Mouse (Mus musculus): ENCODE measurements around the gene Lingo2. TPM values are rescaled to one million over a fixed set of nuclear protein-coding genes. Genes with fewer than 3 reads are reported as not detected.
"Not testable (repeated sequence)": the region's sequence is repeated elsewhere in the genome, so short reads cannot be mapped to it uniquely, and the experiment has no call there.

The Lingo2 gene
- polyA plus RNA-seq, 1 experiment from 2014 or later = 2.1 TPM

DNA sequence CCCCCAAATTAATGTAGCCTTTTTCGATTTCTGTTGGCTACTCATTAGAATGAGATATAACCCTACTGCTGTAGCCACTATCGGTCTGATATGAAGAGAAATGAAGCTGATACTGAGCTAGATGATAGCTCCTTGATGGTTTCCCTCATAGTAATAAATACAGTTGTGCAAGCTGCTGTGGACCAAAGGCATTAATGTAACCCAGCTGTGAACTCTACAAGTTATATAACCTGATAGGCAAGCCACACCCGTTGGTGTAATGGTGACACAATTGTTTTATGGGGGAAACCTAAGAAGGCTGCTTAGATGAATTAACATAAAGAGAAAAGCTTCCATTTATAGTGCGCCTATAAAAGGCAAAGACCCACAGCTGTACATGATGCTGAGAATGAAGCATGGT lies 856.1 kb downstream of the Lingo2 start:
- no peaks in the 10 kb centered on the region for H3K36me3 ChIP-seq (ENCODE audit: control insufficient read depth, insufficient read depth, low read length)
- WGBS = 87% methylated on average over 4 of the region's 4 CpGs
- DNase-seq (ENCODE audit: low spot score) (no peak), ATAC-seq (ENCODE audit: low FRiP score) (no peak)
- H3K4me1 ChIP-seq (replicated peaks; ENCODE audit: control insufficient read depth, insufficient read depth, low read length) = no peaks in the 10 kb centered on the region
- H3K9me3 ChIP-seq (ENCODE audit: control insufficient read depth, low read length) = no peaks in the 10 kb centered on the region
- no peak overlapping the region for H3K4me2 ChIP-seq (replicated peaks; ENCODE audit: low read depth, low read length)
- no peak overlapping the region for H3K4me3 ChIP-seq (ENCODE audit: low read depth, low read length)
- H3K27ac ChIP-seq (ENCODE audit: low read depth, low read length) = no peak overlapping the region
- H3K27me3 ChIP-seq (ENCODE audit: control insufficient read depth, insufficient read depth, low read length) = no peaks in the 10 kb centered on the region
- no peak overlapping the region for H3K9ac ChIP-seq (ENCODE audit: low read depth, low read length)

DNA sequence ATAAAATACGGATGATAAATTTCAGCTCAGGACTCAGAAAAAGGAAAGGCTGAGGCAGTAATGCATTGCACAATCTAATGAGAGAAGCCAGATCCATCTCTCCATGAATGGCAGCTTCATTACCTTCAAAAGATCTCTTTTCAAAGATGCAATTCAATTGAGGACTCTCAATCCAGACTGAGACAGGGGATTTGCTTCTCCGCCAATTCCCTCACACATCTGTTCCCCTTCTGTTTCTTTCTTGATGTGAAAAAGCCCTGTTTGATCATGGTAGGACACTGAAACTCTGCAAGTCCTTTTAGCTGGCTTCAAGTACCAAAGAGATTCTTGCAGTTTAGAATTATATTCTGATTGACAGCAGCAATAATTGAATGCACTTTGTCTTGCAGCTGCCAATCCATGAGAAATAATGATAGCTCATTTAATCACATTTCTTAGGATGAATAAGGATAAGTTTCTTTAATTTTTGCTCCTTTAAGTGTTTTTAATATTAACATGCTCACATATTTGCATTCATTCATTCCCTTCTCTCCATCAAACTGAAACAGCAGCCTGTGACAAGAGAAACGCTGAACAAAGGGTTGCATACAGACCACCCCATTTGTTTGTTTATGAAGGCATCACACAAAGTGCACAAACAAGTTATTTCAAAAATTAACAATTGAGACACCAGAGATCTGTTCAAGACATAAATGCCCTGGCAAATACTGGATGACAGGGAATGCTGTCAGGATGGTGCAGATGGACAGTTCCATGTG lies 870.3 kb downstream of the Lingo2 start:
- ATAC-seq (ENCODE audit: low FRiP score) (no peak), DNase-seq (ENCODE audit: low spot score) (no peak)
- H3K9ac ChIP-seq (ENCODE audit: low read depth, low read length) = no peak overlapping the region
- H3K4me1 ChIP-seq (replicated peaks; ENCODE audit: control insufficient read depth, insufficient read depth, low read length) = no peaks in the 10 kb centered on the region
- WGBS = 77% methylated on average over 3 of the region's 3 CpGs
- no peak overlapping the region for H3K4me2 ChIP-seq (replicated peaks; ENCODE audit: low read depth, low read length)
- H3K9me3 ChIP-seq (ENCODE audit: control insufficient read depth, low read length) = no peaks in the 10 kb centered on the region
- H3K4me3 ChIP-seq (ENCODE audit: low read depth, low read length) = no peak overlapping the region
- H3K27me3 ChIP-seq (ENCODE audit: control insufficient read depth, insufficient read depth, low read length) = no peaks in the 10 kb centered on the region
- no peak overlapping the region for H3K27ac ChIP-seq (ENCODE audit: low read depth, low read length)
- H3K36me3 ChIP-seq (ENCODE audit: control insufficient read depth, insufficient read depth, low read length) = no peaks in the 10 kb centered on the region

DNA sequence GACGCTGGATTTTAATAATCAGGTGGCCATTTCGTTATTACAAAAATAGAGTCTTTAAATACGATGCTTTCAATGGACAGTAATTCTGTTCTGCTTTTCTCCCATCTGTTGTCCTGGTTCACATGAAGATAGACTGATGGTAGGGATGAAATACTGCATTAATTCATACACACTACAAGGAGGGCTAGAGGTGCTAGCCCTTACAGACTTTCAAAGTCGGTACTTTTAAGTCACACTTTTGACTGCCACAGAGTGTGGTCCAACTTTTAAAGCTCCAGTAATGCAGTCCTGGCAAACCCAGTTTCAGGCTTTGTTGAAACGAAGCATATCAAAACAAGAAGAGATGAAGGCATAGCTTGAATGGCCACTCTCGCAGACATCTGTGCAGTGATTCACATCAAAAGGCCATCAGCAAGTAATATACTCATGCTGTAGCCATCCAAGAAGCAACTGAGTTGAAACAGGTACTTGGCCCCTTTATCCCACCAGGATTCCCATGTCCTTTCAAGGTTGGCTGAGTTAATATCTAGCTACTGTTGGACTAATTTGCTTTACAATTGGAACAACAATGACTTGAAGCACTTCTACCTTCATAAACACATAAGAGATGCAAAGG lies 872.5 kb downstream of the Lingo2 start:
- DNase-seq (ENCODE audit: low spot score) = no peak
- Histone ChIP-seq H3K9ac (ENCODE audit: low read depth, low read length) (no peak overlapping the region), H3K27me3 (ENCODE audit: control insufficient read depth, insufficient read depth, low read length) (no peaks in the 10 kb centered on the region), H3K36me3 (ENCODE audit: control insufficient read depth, insufficient read depth, low read length) (no peaks in the 10 kb centered on the region), H3K4me1 (replicated peaks; ENCODE audit: control insufficient read depth, insufficient read depth, low read length) (no peaks in the 10 kb centered on the region), H3K4me3 (ENCODE audit: low read depth, low read length) (no peak overlapping the region), H3K9me3 (ENCODE audit: control insufficient read depth, low read length) (no peaks in the 10 kb centered on the region), H3K4me2 (replicated peaks; ENCODE audit: low read depth, low read length) (no peak overlapping the region), H3K27ac (ENCODE audit: low read depth, low read length) (no peak overlapping the region)
- no peak for ATAC-seq (ENCODE audit: low FRiP score)
- WGBS = 87% methylated on average over 6 of the region's 6 CpGs

DNA sequence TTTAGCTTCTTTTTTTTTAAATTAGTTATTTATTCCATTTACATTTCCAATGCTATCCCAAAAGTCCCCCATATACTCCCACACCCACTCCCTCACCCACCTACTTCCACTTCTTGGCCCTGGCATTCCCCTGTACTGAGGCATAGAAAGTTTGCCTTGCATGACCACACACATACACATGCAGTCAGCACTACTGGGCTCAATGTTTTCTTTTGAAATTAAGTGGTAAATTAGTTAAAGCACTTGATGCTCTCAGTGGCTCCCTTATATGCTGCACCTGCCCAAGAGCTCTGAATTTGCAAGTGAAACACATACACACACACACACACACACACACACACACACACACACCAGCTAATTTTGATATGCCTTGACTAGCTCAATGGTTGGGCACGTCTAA lies 886.8 kb downstream of the Lingo2 start:
- not testable (repeated sequence) for H3K9me3 ChIP-seq (ENCODE audit: control insufficient read depth, low read length); H3K36me3 ChIP-seq (ENCODE audit: control insufficient read depth, insufficient read depth, low read length); ATAC-seq (ENCODE audit: low FRiP score); H3K27me3 ChIP-seq (ENCODE audit: control insufficient read depth, insufficient read depth, low read length); H3K27ac ChIP-seq (ENCODE audit: low read depth, low read length); H3K4me1 ChIP-seq (replicated peaks; ENCODE audit: control insufficient read depth, insufficient read depth, low read length); DNase-seq (ENCODE audit: low spot score); H3K4me3 ChIP-seq (ENCODE audit: low read depth, low read length); H3K9ac ChIP-seq (ENCODE audit: low read depth, low read length); H3K4me2 ChIP-seq (replicated peaks; ENCODE audit: low read depth, low read length)
- 74% methylated on average over 1 of the region's 1 CpGs for WGBS

DNA sequence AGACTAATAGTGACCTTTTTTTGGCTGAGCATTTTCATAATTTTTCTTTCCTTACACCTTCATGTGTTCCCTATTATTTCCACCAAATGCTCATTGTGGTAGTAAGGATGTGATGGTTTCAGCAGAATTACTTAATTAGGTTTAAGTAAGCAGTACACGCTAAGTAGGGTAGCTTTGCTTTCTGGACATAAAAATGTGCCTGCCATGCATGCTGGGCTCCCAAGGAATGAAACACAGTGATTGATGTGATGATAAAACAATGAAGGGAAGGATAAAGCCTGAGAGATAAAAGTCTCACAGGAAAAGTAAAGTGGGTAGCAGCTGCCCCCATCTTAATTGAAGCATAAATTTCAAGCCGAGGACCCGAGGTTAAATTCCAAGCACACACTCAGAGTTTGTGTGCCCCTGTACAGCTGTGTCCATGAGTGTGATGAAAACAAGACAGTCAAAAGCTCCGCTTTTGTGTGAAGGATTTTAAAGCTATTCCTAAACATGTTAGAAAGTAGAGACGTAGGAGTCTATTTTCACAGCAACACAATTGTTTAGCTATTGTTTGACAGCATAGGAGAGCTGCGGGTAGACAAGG lies 898.7 kb downstream of the Lingo2 start:
- Histone ChIP-seq H3K9ac (ENCODE audit: low read depth, low read length) (no peak overlapping the region), H3K4me3 (ENCODE audit: low read depth, low read length) (no peak overlapping the region), H3K27ac (ENCODE audit: low read depth, low read length) (no peak overlapping the region), H3K4me2 (replicated peaks; ENCODE audit: low read depth, low read length) (no peak overlapping the region), H3K4me1 (replicated peaks; ENCODE audit: control insufficient read depth, insufficient read depth, low read length) (no peaks in the 10 kb centered on the region), H3K36me3 (ENCODE audit: control insufficient read depth, insufficient read depth, low read length) (no peaks in the 10 kb centered on the region), H3K27me3 (ENCODE audit: control insufficient read depth, insufficient read depth, low read length) (no peaks in the 10 kb centered on the region), H3K9me3 (ENCODE audit: control insufficient read depth, low read length) (no peaks in the 10 kb centered on the region)
- peak; percentile 1 for DNase-seq (ENCODE audit: low spot score)
- peak; percentile 63 for ATAC-seq (ENCODE audit: low FRiP score)
- whole genome bisulfite sequencing = 69% methylated on average over 6 of the region's 6 CpGs

DNA sequence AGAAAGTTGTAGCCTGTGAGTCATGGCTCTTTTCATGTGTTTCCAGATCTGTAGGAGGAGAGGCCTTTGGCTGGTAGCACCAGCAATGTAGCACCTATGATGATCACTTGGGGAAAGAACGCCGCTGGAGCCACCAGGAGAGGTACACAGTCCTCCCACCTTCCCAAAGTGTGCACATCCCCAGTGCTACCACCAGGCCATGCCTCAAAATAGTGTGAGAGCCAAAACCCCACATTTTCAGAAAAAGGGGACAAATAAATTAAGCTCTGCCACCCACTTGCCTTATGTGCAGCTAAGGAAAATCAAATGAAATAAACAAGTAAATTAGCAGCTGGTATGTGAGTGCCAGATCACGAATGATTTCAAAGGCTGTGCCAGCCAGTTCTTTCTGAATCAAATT lies 911.2 kb downstream of the Lingo2 start:
- H3K4me3 ChIP-seq (ENCODE audit: low read depth, low read length) = no peak overlapping the region
- H3K9ac ChIP-seq (ENCODE audit: low read depth, low read length) = no peak overlapping the region
- DNase-seq (ENCODE audit: low spot score) (no peak), ATAC-seq (ENCODE audit: low FRiP score) (no peak)
- no peaks in the 10 kb centered on the region for H3K27me3 ChIP-seq (ENCODE audit: control insufficient read depth, insufficient read depth, low read length)
- H3K4me2 ChIP-seq (replicated peaks; ENCODE audit: low read depth, low read length) = no peak overlapping the region
- H3K27ac ChIP-seq (ENCODE audit: low read depth, low read length) = no peak overlapping the region
- H3K36me3 ChIP-seq (ENCODE audit: control insufficient read depth, insufficient read depth, low read length) = no peaks in the 10 kb centered on the region
- no peaks in the 10 kb centered on the region for H3K4me1 ChIP-seq (replicated peaks; ENCODE audit: control insufficient read depth, insufficient read depth, low read length)
- 95% methylated on average over 3 of the region's 3 CpGs for WGBS
- no peaks in the 10 kb centered on the region for H3K9me3 ChIP-seq (ENCODE audit: control insufficient read depth, low read length)

DNA sequence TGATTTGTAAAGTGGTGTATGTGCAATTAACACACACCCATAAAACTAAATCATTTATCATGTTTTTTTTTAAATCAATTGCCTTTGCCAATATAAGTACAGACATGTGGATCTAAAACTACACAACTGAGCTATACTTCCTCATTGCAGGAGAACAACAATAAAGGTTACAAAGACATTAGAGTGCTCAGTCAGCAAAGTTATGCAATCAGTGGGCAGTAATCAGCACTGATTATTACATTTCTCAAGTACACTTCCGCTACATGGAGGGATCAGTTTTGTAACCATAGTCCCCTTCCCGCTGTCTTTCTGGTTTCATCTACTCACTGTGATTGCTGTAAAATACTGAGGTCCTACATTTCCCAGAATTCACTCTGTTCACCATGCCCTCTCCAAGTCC lies 912.8 kb downstream of the Lingo2 start:
- Histone ChIP-seq H3K9ac (ENCODE audit: low read depth, low read length) (no peak overlapping the region), H3K9me3 (ENCODE audit: control insufficient read depth, low read length) (no peaks in the 10 kb centered on the region), H3K4me1 (replicated peaks; ENCODE audit: control insufficient read depth, insufficient read depth, low read length) (no peaks in the 10 kb centered on the region), H3K4me3 (ENCODE audit: low read depth, low read length) (no peak overlapping the region), H3K4me2 (replicated peaks; ENCODE audit: low read depth, low read length) (no peak overlapping the region), H3K27me3 (ENCODE audit: control insufficient read depth, insufficient read depth, low read length) (no peaks in the 10 kb centered on the region), H3K27ac (ENCODE audit: low read depth, low read length) (no peak overlapping the region), H3K36me3 (ENCODE audit: control insufficient read depth, insufficient read depth, low read length) (no peaks in the 10 kb centered on the region)
- no peak for ATAC-seq (ENCODE audit: low FRiP score)
- no peak for DNase-seq (ENCODE audit: low spot score)
- 89% methylated on average over 2 of the region's 2 CpGs for WGBS

DNA sequence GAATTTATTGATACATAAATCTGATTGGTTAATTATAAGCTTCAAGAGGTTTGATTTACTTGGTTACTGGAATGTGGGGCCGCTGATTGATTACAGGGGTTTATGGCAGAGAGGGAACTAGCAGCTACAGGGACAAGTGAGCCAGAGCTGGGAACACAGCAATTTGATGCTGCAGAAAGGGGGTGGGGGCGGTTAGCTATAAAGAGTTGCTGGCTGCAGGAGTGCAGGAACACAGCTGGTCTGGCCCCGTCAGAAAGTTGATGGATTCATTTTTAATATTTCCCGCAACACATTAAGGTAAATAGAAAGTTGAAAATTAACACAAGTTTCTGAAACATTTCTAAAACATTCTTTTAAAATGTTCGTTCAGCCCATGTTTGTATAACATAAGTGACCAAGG lies 919.5 kb downstream of the Lingo2 start:
- no peak overlapping the region for H3K27ac ChIP-seq (ENCODE audit: low read depth, low read length)
- no peak for DNase-seq (ENCODE audit: low spot score)
- WGBS = 84% methylated on average over 5 of the region's 5 CpGs

DNA sequence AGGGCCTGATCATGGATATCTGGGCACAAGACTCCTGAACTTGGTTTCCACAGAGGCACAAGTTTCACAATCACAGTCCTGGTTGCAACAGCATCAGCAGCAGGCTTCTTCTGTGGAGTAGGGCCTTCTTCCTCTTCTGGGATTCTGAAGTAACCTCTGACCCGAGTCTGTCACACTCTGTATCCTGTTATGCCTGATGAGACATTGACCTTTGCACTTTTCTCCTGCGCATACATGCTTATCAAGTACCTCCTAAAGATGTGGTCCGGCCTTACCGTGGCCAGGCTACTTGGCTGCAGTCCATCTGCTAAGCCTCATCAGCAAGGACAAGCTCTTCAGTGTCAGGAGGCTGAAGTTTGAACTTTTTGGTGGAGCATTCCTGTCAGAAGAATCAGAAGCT lies 937.4 kb downstream of the Lingo2 start:
- no peak overlapping the region for H3K4me3 ChIP-seq (ENCODE audit: low read depth, low read length)
- no peak for ATAC-seq (ENCODE audit: low FRiP score)
- no peaks in the 10 kb centered on the region for H3K27me3 ChIP-seq (ENCODE audit: control insufficient read depth, insufficient read depth, low read length)
- no peak for DNase-seq (ENCODE audit: low spot score)
- H3K9me3 ChIP-seq (ENCODE audit: control insufficient read depth, low read length) = no peaks in the 10 kb centered on the region
- H3K27ac ChIP-seq (ENCODE audit: low read depth, low read length) = no peak overlapping the region
- no peak overlapping the region for H3K9ac ChIP-seq (ENCODE audit: low read depth, low read length)
- no peaks in the 10 kb centered on the region for H3K36me3 ChIP-seq (ENCODE audit: control insufficient read depth, insufficient read depth, low read length)
- H3K4me2 ChIP-seq (replicated peaks; ENCODE audit: low read depth, low read length) = no peak overlapping the region
- no peaks in the 10 kb centered on the region for H3K4me1 ChIP-seq (replicated peaks; ENCODE audit: control insufficient read depth, insufficient read depth, low read length)
- WGBS = 67% methylated on average over 4 of the region's 4 CpGs

More for the DNA sequence above, 919.5 kb downstream of the Lingo2 start:
- no peaks in the 10 kb centered on the region for H3K36me3 ChIP-seq (ENCODE audit: control insufficient read depth, insufficient read depth, low read length)
- H3K4me1 ChIP-seq (replicated peaks; ENCODE audit: control insufficient read depth, insufficient read depth, low read length) = no peaks in the 10 kb centered on the region
- H3K9me3 ChIP-seq (ENCODE audit: control insufficient read depth, low read length) = no peaks in the 10 kb centered on the region
- H3K4me3 ChIP-seq (ENCODE audit: low read depth, low read length) = no peak overlapping the region
- no peak overlapping the region for H3K9ac ChIP-seq (ENCODE audit: low read depth, low read length)
- no peak for ATAC-seq (ENCODE audit: low FRiP score)
- H3K27me3 ChIP-seq (ENCODE audit: control insufficient read depth, insufficient read depth, low read length) = no peaks in the 10 kb centered on the region
- no peak overlapping the region for H3K4me2 ChIP-seq (replicated peaks; ENCODE audit: low read depth, low read length)

Data from hindbrain, embryonic 11.5 days (tissue).